Mouse (Mus musculus): ENCODE measurements around the gene Snx6.

Gene Snx6

GRCm38 (mm10) chr12:54699394-54699793 is 96.1 kb downstream of the Snx6 start:
- DNase-seq (ENCODE audit: low spot score), result no peak

DNA sequence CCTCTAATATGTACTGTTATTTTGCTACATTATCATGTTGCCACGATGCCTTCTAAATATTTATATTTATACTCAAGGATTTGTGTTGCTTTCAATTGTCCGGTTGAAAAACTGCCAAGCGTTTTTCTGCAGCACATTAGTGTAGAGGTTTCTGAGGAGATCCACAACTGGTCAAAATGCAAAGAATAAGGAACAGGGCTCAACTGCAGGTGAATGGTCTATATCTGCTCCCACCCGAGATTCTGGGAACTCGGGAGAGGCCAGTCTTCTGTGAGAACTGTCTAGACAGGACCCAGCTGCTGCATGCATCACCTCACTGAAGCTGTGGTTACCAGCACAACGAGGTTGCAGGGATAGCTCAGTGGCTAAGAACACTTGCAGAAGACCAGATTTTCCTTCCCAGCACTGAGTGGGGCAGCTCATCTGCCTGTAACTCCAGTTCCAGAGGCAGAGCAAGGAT is 97.7 kb downstream of the Snx6 start:
- DNase-seq (ENCODE audit: low spot score), result peak; percentile 77

DNA sequence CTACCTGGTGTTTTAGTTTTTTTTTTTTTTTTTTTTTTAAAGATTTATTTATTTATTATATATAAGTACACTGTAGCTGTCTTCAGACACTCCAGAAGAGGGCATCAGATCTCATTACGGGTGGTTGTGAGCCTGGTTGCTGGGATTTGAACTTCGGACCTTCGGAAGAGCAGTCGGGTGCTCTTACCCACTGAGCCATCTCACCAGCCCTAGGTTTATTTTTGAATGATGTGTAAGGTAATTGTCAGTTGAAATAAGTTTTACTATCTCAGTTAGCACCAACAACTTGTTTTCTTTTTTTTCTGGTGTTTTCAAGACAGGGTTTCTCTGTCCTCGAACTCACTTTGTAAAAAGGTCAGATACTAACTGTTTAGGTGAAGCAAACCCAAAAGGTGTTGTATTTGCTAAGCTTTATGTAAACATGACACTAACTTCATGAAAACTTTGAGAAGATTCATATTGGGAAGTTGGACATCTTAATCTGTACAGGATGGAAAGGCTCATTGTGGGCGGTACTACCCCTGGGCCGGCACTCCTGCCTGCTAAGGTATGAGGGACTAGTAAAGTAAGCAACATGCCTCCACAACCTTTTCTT is 98.4 kb downstream of the Snx6 start:
- peak; percentile 95 for DNase-seq (ENCODE audit: low spot score)

All from MN1 (cell line).